Mouse (Mus musculus) neural tube, embryonic 15.5 days (tissue): ENCODE measurements around the gene Olfr282. TPM values are rescaled to one million over a fixed set of nuclear protein-coding genes. Genes with fewer than 3 reads are reported as not detected.
A peak's percentile ranks its signal among the peaks of the same experiment; 100 is the strongest.
"Not testable (repeated sequence)": the region's sequence is repeated elsewhere in the genome, so short reads cannot be mapped to it uniquely, and the experiment has no call there.

ENCODE experiments used
- ATAC-seq: fragments of 200-750 bp; cut with Nextera tagmentation; 2 replicates; pipeline ENCODE4 v1.8.0; 2017; ENCODE audit warnings: mild to moderate bottlenecking, moderate TSS enrichment, moderate library complexity; ENCODE audit not compliant: low FRiP score
- H3K27ac ChIP-seq: fragments of 300-500 bp; sonication (generic); replicated peaks from 2 replicates; pipeline ENCODE4 v1.5.1; 2015; ENCODE audit warnings: mild to moderate bottlenecking, inconsistent platforms
- H3K27me3 ChIP-seq: fragments of 300-500 bp; sonication (generic); replicated peaks from 2 replicates; pipeline ENCODE4 v1.6.1; 2015; ENCODE audit warnings: inconsistent platforms
- H3K36me3 ChIP-seq: fragments of 300-500 bp; sonication (generic); 2 replicates; pipeline ENCODE4 v1.6.1; 2015; ENCODE audit warnings: inconsistent platforms
- H3K4me1 ChIP-seq: fragments of 300-500 bp; sonication (generic); 2 replicates; pipeline ENCODE4 v1.6.1; 2015; ENCODE audit warnings: inconsistent platforms
- H3K4me2 ChIP-seq: fragments of 300-500 bp; sonication (generic); 2 replicates; pipeline ENCODE4 v1.6.1; 2015; ENCODE audit warnings: inconsistent platforms, mild to moderate bottlenecking, moderate library complexity
- H3K4me3 ChIP-seq: fragments of 300-500 bp; sonication (generic); replicated peaks from 2 replicates; pipeline ENCODE4 v1.5.1; 2015; ENCODE audit warnings: mild to moderate bottlenecking, inconsistent platforms
- H3K9ac ChIP-seq: fragments of 300-500 bp; sonication (generic); replicated peaks from 2 replicates; pipeline ENCODE4 v1.6.1; 2015; ENCODE audit warnings: mild to moderate bottlenecking, inconsistent platforms
- H3K9me3 ChIP-seq: fragments of 300-500 bp; sonication (generic); replicated peaks from 2 replicates; pipeline ENCODE4 v1.6.1; 2016; ENCODE audit warnings: inconsistent platforms
- WGBS: fragments of 180-500 bp; shearing (Covaris S2); methylation state at CpG from one replicate; pipeline ENCODE4 v1.1.7; 2015; ENCODE audit warnings: mixed read lengths; 5-methylcytosine and 5-hydroxymethylcytosine counted together
- polyA plus RNA-seq: library from polyadenylated mRNA; unstranded; fragments of >200 nt; fragmentation: Nextera tagmentation; extraction: Ambion mirVana; gene quantifications from 2 replicates; pipeline ENCODE4 v1.2.1, GENCODE M21; 2015

Olfr282 gene
- not detected in 2 replicates for polyA plus RNA-seq

DNA sequence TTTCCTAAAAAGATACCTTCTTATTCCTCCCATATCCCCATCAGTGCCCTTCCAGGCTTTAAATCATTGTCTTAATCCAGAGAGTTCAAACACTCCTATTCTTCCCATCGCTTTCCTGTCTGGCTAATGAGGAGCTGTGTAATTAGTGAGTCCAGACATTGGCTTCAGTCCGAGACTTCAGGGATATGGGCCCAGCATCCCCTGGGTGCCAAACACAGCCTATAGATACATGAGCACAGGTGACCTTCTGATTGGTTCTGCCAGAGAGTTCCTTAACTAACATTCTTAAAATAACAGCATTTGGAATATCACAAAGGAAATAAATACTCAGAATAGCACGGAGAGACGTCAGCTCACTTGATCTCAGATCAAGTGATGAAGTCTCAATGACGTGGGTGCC, at the start of gene Olfr282:
TSS of gene Olfr282 (plus strand) at position 301 of the 400 bp plus-strand sequence.
- H3K4me1 ChIP-seq, ATAC-seq, H3K27me3 ChIP-seq, H3K36me3 ChIP-seq, H3K4me2 ChIP-seq, H3K9ac ChIP-seq, H3K9me3 ChIP-seq, H3K27ac ChIP-seq, H3K4me3 ChIP-seq: not testable (repeated sequence)
- 81% methylated on average over 5 of the region's 5 CpGs for WGBS

DNA sequence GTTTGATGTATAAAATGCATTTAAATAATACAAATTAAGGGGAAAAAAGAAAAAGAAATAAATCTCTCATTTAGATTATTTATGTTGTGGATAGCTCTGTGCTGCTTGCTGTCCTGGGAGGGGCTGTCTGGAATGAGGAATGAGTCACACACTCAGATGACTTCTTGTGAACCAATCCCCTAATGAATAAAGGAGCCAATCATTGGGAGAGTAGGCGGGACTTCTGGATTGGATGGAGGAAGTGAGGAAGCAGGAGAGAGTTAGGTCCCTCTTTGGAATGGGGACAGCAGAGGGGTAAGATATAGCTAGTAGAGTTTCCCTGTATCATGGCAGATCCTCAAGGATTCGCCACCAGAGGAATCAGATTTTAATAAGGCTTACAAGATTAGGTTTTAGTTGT, 43.4 kb upstream of the Olfr282 start:
- WGBS, result 86% methylated on average over 2 of the region's 2 CpGs
- ATAC-seq, result no peak
- H3K4me1 ChIP-seq, result no peaks in the 10 kb centered on the region

GRCm38 (mm10) chr15:98389796-98390195, 41.2 kb upstream of the Olfr282 start:
- H3K4me3 ChIP-seq, result no peak overlapping the region
- no peaks in the 10 kb centered on the region for H3K9me3 ChIP-seq
- H3K27me3 ChIP-seq, result no peaks in the 10 kb centered on the region
- H3K4me1 ChIP-seq, result no peaks in the 10 kb centered on the region
- WGBS, result 33% methylated on average over 7 of the region's 7 CpGs
- H3K4me2 ChIP-seq, result no peak overlapping the region
- ATAC-seq, result peak; percentile 31; the same call in 1 of the 2 replicates
- no peak overlapping the region for H3K27ac ChIP-seq
- H3K36me3 ChIP-seq, result no peaks in the 10 kb centered on the region
- no peak overlapping the region for H3K9ac ChIP-seq

More for the DNA sequence above, 43.4 kb upstream of the Olfr282 start:
- no peak overlapping the region for H3K4me2 ChIP-seq
- H3K36me3 ChIP-seq, result no peaks in the 10 kb centered on the region
- H3K4me3 ChIP-seq, result no peak overlapping the region
- H3K9me3 ChIP-seq, result no peaks in the 10 kb centered on the region
- no peaks in the 10 kb centered on the region for H3K27me3 ChIP-seq
- H3K9ac ChIP-seq, result no peak overlapping the region
- H3K27ac ChIP-seq, result no peak overlapping the region

DNA sequence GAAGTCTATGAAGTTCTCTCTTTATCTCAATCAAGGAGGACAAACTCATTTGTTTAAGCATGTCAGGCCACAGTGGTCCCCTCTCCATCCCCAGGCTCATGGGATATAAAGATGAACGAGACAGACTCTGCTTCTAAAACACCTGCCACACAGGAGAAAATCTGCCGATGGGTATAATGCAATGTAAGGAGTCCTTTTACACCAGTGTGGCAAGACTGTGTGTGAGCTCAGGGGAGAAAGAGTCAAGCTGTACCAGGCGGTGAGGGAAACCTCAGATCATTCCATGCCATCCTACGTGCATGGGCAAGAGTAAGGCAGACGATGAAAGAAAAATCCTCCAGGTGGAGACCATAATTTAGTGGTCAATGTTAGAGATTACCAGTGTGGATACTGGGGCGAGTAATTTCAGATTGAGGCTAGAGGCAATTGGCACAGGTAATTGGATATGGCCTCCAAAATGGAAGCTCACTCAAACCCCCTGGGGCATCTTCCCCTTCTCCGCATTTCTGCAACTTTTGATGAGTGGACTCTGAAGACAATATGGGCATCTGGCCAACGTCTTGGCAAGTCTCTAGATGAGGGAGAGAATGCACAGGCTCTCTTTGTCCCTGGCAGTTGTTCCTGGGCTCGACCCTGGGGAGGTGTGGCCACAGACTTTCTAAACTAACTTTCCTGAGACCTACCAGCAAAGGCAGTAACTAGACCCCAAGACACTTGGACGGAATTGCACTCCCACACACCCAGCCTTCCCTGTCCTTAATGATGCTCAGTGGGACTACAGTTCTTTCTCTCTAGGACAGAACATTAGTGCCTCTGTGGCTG, 39.7 kb upstream of the Olfr282 start:
- no peak for ATAC-seq
- no peaks in the 10 kb centered on the region for H3K4me1 ChIP-seq
- H3K27ac ChIP-seq, result no peak overlapping the region
- WGBS, result 69% methylated on average over 10 of the region's 10 CpGs
- no peak overlapping the region for H3K4me2 ChIP-seq
- no peaks in the 10 kb centered on the region for H3K36me3 ChIP-seq
- H3K4me3 ChIP-seq, result no peak overlapping the region
- no peak overlapping the region for H3K9ac ChIP-seq
- H3K27me3 ChIP-seq, result no peaks in the 10 kb centered on the region
- no peaks in the 10 kb centered on the region; the same call in 1 of the 2 replicates for H3K9me3 ChIP-seq

- Histone ChIP-seq H3K4me3 (no peak overlapping the region), H3K9me3 (no peaks in the 10 kb centered on the region; the same call in 1 of the 2 replicates), H3K27me3 (no peaks in the 10 kb centered on the region), H3K4me1 (no peaks in the 10 kb centered on the region), H3K9ac (no peak overlapping the region), H3K4me2 (no peak overlapping the region), H3K36me3 (no peaks in the 10 kb centered on the region), H3K27ac (no peak overlapping the region)
- ATAC-seq, result no peak
- 36% methylated on average over 2 of the region's 2 CpGs for WGBS
Observed at GRCm38 (mm10) chr15:98391903-98392187, 39.2 kb upstream of the Olfr282 start.

DNA sequence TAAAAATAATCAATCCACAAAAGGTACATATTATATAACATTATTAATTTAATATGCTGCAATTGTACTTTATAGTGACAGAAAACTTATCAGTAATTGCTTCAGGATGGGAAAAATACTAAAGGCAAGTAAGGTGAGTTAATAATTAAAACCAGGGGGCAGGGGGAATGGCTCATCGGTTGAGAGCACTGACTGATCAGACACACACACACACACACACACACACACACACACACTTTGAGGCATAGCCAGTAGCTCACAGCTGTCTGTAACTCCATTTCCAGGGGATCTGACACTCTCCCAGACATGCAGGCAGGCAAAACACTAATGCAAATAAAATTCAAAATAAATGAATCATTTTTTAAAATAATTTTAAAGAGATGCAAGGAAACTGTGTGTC, 33.9 kb upstream of the Olfr282 start:
- H3K4me2 ChIP-seq, result no peak overlapping the region
- no peak for ATAC-seq
- H3K9me3 ChIP-seq, result no peaks in the 10 kb centered on the region; the same call in 1 of the 2 replicates
- H3K27me3 ChIP-seq, result no peaks in the 10 kb centered on the region
- H3K36me3 ChIP-seq, result no peaks in the 10 kb centered on the region
- H3K4me1 ChIP-seq, result no peaks in the 10 kb centered on the region
- H3K27ac ChIP-seq, result no peak overlapping the region
- H3K4me3 ChIP-seq, result no peak overlapping the region
- WGBS, result 78% methylated on average over 1 of the region's 1 CpGs
- no peak overlapping the region for H3K9ac ChIP-seq

- 92% methylated on average over 10 of the region's 10 CpGs for WGBS
- Histone ChIP-seq H3K27me3 (no peaks in the 10 kb centered on the region), H3K27ac (no peak overlapping the region), H3K4me3 (no peak overlapping the region), H3K9me3 (no peaks in the 10 kb centered on the region), H3K4me1 (no peaks in the 10 kb centered on the region), H3K4me2 (no peak overlapping the region), H3K9ac (no peak overlapping the region), H3K36me3 (no peaks in the 10 kb centered on the region)
- ATAC-seq, result no peak
Observed at GRCm38 (mm10) chr15:98402356-98402755, 28.7 kb upstream of the Olfr282 start.

- WGBS, result 76% methylated on average over 17 of the region's 17 CpGs
- ATAC-seq, result no peak
- Histone ChIP-seq H3K4me2 (no peak overlapping the region), H3K27me3 (no peaks in the 10 kb centered on the region; the same call in 1 of the 2 replicates), H3K9ac (no peak overlapping the region), H3K36me3 (no peaks in the 10 kb centered on the region), H3K4me1 (no peaks in the 10 kb centered on the region), H3K9me3 (no peaks in the 10 kb centered on the region), H3K4me3 (no peak overlapping the region), H3K27ac (no peak overlapping the region)
Observed at GRCm38 (mm10) chr15:98408406-98409060, 22.5 kb upstream of the Olfr282 start.

DNA sequence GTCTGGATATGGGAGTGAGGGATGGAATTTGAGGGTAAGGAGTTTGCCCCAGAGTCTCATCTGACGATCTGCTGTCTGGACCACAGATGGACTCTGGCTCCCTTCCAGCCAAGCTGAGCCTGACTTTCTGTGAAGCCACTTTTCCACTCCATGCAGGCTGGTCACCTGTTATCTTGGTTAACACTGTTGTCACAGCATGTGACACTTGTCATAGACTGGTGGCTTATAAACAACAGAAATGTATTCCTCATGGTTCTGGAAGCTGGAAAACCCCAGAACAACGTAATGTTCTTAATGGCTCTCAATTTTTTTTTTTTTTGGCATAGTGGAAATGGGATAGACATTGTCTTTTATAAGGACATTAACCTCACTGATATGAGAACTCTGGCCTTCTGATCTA, 21.4 kb upstream of the Olfr282 start:
- Histone ChIP-seq H3K4me2 (no peak overlapping the region), H3K9ac (no peak overlapping the region), H3K4me3 (no peak overlapping the region), H3K27ac (no peak overlapping the region), H3K36me3 (no peaks in the 10 kb centered on the region), H3K27me3 (no peaks in the 10 kb centered on the region; the same call in 1 of the 2 replicates), H3K4me1 (no peaks in the 10 kb centered on the region), H3K9me3 (no peaks in the 10 kb centered on the region)
- ATAC-seq, result no peak
- 95% methylated on average over 2 of the region's 2 CpGs for WGBS

GRCm38 (mm10) chr15:98410249-98410648, 20.8 kb upstream of the Olfr282 start:
- no peak for ATAC-seq
- no peaks in the 10 kb centered on the region; the same call in 1 of the 2 replicates for H3K27me3 ChIP-seq
- no peak overlapping the region for H3K4me3 ChIP-seq
- no peak overlapping the region for H3K27ac ChIP-seq
- H3K9me3 ChIP-seq, result no peaks in the 10 kb centered on the region
- WGBS, result 89% methylated on average over 9 of the region's 9 CpGs
- no peaks in the 10 kb centered on the region for H3K4me1 ChIP-seq
- no peak overlapping the region for H3K4me2 ChIP-seq
- H3K36me3 ChIP-seq, result no peaks in the 10 kb centered on the region
- H3K9ac ChIP-seq, result no peak overlapping the region

- Histone ChIP-seq H3K27me3 (no peaks in the 10 kb centered on the region; the same call in 1 of the 2 replicates), H3K36me3 (no peaks in the 10 kb centered on the region), H3K27ac (no peak overlapping the region), H3K4me3 (no peak overlapping the region), H3K9me3 (no peaks in the 10 kb centered on the region), H3K4me1 (no peaks in the 10 kb centered on the region), H3K9ac (no peak overlapping the region), H3K4me2 (no peak overlapping the region)
- no peak for ATAC-seq
- WGBS, result 66% methylated on average over 4 of the region's 4 CpGs
Observed at GRCm38 (mm10) chr15:98415996-98416395, 15.0 kb upstream of the Olfr282 start.

- not testable (repeated sequence) for H3K36me3 ChIP-seq, H3K4me2 ChIP-seq, H3K9ac ChIP-seq, ATAC-seq, H3K27ac ChIP-seq, H3K4me1 ChIP-seq, H3K4me3 ChIP-seq, H3K27me3 ChIP-seq, H3K9me3 ChIP-seq
Observed at GRCm38 (mm10) chr15:98416802-98417201, 14.2 kb upstream of the Olfr282 start.
